Mouse (Mus musculus) cerebellum, adult 8-10 months (tissue): Measurements from ENCODE around the gene Hnrnpab.

Source experiments
- DNase-seq: peaks from one replicate; pipeline ENCODE4 v3.0.0; 2022

The Hnrnpab gene

GRCm38 (mm10) chr11:51602253-51602652 is 4.4 kb downstream of the Hnrnpab start:
- DNase-seq, result no peak

- DNase-seq, result no peak
Observed at GRCm38 (mm10) chr11:51597553-51597952, 9.1 kb downstream of the Hnrnpab start.

- DNase-seq, result no peak
Observed at GRCm38 (mm10) chr11:51595459-51596083, 11.1 kb downstream of the Hnrnpab start.

GRCm38 (mm10) chr11:51594715-51595350 is 11.8 kb downstream of the Hnrnpab start:
- DNase-seq, result no peak

- no peak for DNase-seq
Observed at GRCm38 (mm10) chr11:51593849-51594248, 12.8 kb downstream of the Hnrnpab start.

- DNase-seq, result no peak
Observed at GRCm38 (mm10) chr11:51593368-51593767, 13.3 kb downstream of the Hnrnpab start.

GRCm38 (mm10) chr11:51591915-51592314 is 14.7 kb downstream of the Hnrnpab start:
- DNase-seq, result no peak

- no peak for DNase-seq
Observed at GRCm38 (mm10) chr11:51591168-51591567, 15.5 kb downstream of the Hnrnpab start.

GRCm38 (mm10) chr11:51590002-51590401 is 16.6 kb downstream of the Hnrnpab start:
- no peak for DNase-seq

- no peak for DNase-seq
Observed at GRCm38 (mm10) chr11:51588833-51589232, 17.8 kb downstream of the Hnrnpab start.

- no peak for DNase-seq
Observed at GRCm38 (mm10) chr11:51587059-51587458, 19.6 kb downstream of the Hnrnpab start.

GRCm38 (mm10) chr11:51586411-51586810 is 20.2 kb downstream of the Hnrnpab start:
- DNase-seq, result no peak

- DNase-seq, result no peak
Observed at GRCm38 (mm10) chr11:51585608-51586252, 20.9 kb downstream of the Hnrnpab start.

GRCm38 (mm10) chr11:51584431-51585248 is 22.0 kb downstream of the Hnrnpab start, which contains the start of gene Phykpl:
Phykpl (plus strand) TSS chr11:51584757.
- peak; percentile 97 for DNase-seq

- DNase-seq, result no peak
Observed at GRCm38 (mm10) chr11:51584057-51584430, 22.6 kb downstream of the Hnrnpab start.

- DNase-seq, result peak; percentile 58
Observed at GRCm38 (mm10) chr11:51582713-51583112, 23.9 kb downstream of the Hnrnpab start.

GRCm38 (mm10) chr11:51579024-51579423 is 27.6 kb downstream of the Hnrnpab start:
- no peak for DNase-seq

- no peak for DNase-seq
Observed at GRCm38 (mm10) chr11:51577587-51577986, 29.1 kb downstream of the Hnrnpab start.

- no peak for DNase-seq
Observed at GRCm38 (mm10) chr11:51576454-51576853, 30.2 kb downstream of the Hnrnpab start.

- DNase-seq, result no peak
Observed at GRCm38 (mm10) chr11:51568801-51569200, 37.8 kb downstream of the Hnrnpab start.

- no peak for DNase-seq
Observed at GRCm38 (mm10) chr11:51565951-51566350, 40.7 kb downstream of the Hnrnpab start.

- DNase-seq, result no peak
Observed at GRCm38 (mm10) chr11:51565062-51565461, 41.6 kb downstream of the Hnrnpab start.

GRCm38 (mm10) chr11:51563276-51563675 is 43.4 kb downstream of the Hnrnpab start:
- no peak for DNase-seq
